Mouse (Mus musculus) spleen, adult 2 months (tissue): ENCODE results near the gene Kbtbd6.
"Not testable (repeated sequence)": the region's sequence is repeated elsewhere in the genome, so short reads cannot be mapped to it uniquely, and the experiment has no call there.

Experiments used
- CTCF ChIP-seq: fragments of 200-500 bp; IDR thresholded peaks from 2 replicates; pipeline ENCODE4 v1.5.1; 2011; ENCODE audit warnings: mild to moderate bottlenecking, inconsistent platforms; ENCODE audit not compliant: insufficient read depth, insufficient read length, insufficient replicate concordance; ENCODE audit errors: extremely low read depth
- POLR2A ChIP-seq: fragments of 200-500 bp; IDR thresholded peaks from 2 replicates; pipeline ENCODE4 v1.6.1; 2011; ENCODE audit warnings: low read depth, low read length, inconsistent platforms

DNA sequence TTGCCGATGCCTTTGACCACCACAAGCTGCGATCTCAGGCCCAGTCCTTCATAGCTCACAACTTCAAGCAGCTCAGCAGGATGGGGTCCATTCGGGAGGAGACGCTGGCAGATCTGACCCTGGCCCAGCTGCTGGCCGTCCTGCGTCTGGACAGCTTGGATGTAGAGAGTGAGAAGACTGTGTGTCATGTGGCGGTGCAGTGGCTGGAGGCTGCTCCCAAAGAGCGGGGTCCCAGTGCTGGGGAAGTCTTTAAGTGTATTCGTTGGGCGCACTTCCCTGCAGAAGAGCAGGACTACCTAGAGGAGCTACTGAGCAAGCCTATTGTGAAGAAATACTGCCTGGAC lies 928 bp downstream of the Kbtbd6 start:
- TF ChIP-seq POLR2A, CTCF: not testable (repeated sequence)
